Mouse (Mus musculus) bone marrow macrophage, adult 2 months (primary cell): ENCODE measurements around the gene Supt3.

Source experiments
- CTCF ChIP-seq: IDR thresholded peaks from 2 replicates; pipeline ENCODE4 v1.5.1; 2012; ENCODE audit warnings: low read depth, mild to moderate bottlenecking, low read length, moderate library complexity
- POLR2A ChIP-seq: IDR thresholded peaks from 2 replicates; pipeline ENCODE4 v1.6.1; 2012; ENCODE audit warnings: mild to moderate bottlenecking, low read depth, low read length, borderline replicate concordance

DNA sequence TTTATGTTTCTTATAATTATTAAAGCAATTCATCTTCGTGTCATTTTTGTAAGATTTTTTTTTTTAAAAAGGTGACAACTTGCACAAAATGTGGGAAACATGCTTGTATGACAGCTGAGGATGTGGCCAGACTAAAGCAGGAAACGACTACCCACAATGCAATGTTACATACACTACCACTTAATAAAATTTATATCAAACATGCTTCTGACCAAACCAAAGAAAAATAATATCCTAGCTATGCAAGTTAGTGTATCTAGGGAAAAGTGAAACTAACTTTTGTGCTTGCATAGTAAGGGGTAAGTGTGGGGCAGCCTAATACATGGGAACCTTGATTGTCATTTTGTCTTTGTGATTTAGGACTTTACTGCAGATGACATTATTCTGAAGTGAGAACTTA, 41.9 kb downstream of the Supt3 start:
- TF ChIP-seq CTCF (no peak), POLR2A (no peak)
